Mouse (Mus musculus): ENCODE data around the gene Tsr3.
"Not testable (repeated sequence)": the region's sequence is repeated elsewhere in the genome, so short reads cannot be mapped to it uniquely, and the experiment has no call there.

The Tsr3 gene

GRCm38 (mm10) chr17:25239695-25240636 is at the start of gene Tsr3, which contains the start of gene Gnptg:
Gene Tsr3 (plus strand): TSS chr17:25240170.
Gene Gnptg (minus strand): TSS chr17:25240124.
- no peak for DNase-seq (ENCODE audit: extremely low read depth, low read depth, low spot score)

- no peak for DNase-seq (ENCODE audit: extremely low read depth, low read depth, low spot score)
Observed at GRCm38 (mm10) chr17:25202401-25202800, 37.6 kb upstream of the Tsr3 start.

GRCm38 (mm10) chr17:25210006-25210405 is 30.0 kb upstream of the Tsr3 start:
- DNase-seq (ENCODE audit: extremely low read depth, low read depth, low spot score), result no peak

GRCm38 (mm10) chr17:25210680-25211466 is 29.1 kb upstream of the Tsr3 start:
- DNase-seq (ENCODE audit: extremely low read depth, low read depth, low spot score), result no peak

GRCm38 (mm10) chr17:25211705-25212104 is 28.3 kb upstream of the Tsr3 start:
- DNase-seq (ENCODE audit: extremely low read depth, low read depth, low spot score), result no peak

- DNase-seq (ENCODE audit: extremely low read depth, low read depth, low spot score), result no peak
Observed at GRCm38 (mm10) chr17:25215431-25215830, 24.5 kb upstream of the Tsr3 start.

GRCm38 (mm10) chr17:25218967-25219366 is 21.0 kb upstream of the Tsr3 start:
- DNase-seq (ENCODE audit: extremely low read depth, low read depth, low spot score), result no peak

GRCm38 (mm10) chr17:25219492-25220295 is 20.3 kb upstream of the Tsr3 start:
- no peak for DNase-seq (ENCODE audit: extremely low read depth, low read depth, low spot score)

GRCm38 (mm10) chr17:25220746-25221145 is 19.2 kb upstream of the Tsr3 start:
- DNase-seq (ENCODE audit: extremely low read depth, low read depth, low spot score), result no peak

- no peak for DNase-seq (ENCODE audit: extremely low read depth, low read depth, low spot score)
Observed at GRCm38 (mm10) chr17:25221821-25222503, 18.0 kb upstream of the Tsr3 start.

- not testable (repeated sequence) for DNase-seq (ENCODE audit: extremely low read depth, low read depth, low spot score)
Observed at GRCm38 (mm10) chr17:25222504-25222940, 17.4 kb upstream of the Tsr3 start.

GRCm38 (mm10) chr17:25222951-25223601 is 16.9 kb upstream of the Tsr3 start:
- no peak for DNase-seq (ENCODE audit: extremely low read depth, low read depth, low spot score)

GRCm38 (mm10) chr17:25224586-25225222 is 15.3 kb upstream of the Tsr3 start:
- no peak for DNase-seq (ENCODE audit: extremely low read depth, low read depth, low spot score)

- DNase-seq (ENCODE audit: extremely low read depth, low read depth, low spot score), result no peak
Observed at GRCm38 (mm10) chr17:25225659-25226058, 14.3 kb upstream of the Tsr3 start.

GRCm38 (mm10) chr17:25227991-25228390 is 12.0 kb upstream of the Tsr3 start:
- no peak for DNase-seq (ENCODE audit: extremely low read depth, low read depth, low spot score)

GRCm38 (mm10) chr17:25230014-25230655 is 9.8 kb upstream of the Tsr3 start:
- DNase-seq (ENCODE audit: extremely low read depth, low read depth, low spot score), result not testable (repeated sequence)

- no peak for DNase-seq (ENCODE audit: extremely low read depth, low read depth, low spot score)
Observed at GRCm38 (mm10) chr17:25230700-25231099, 9.3 kb upstream of the Tsr3 start.

GRCm38 (mm10) chr17:25231621-25232020 is 8.3 kb upstream of the Tsr3 start:
- not testable (repeated sequence) for DNase-seq (ENCODE audit: extremely low read depth, low read depth, low spot score)

GRCm38 (mm10) chr17:25235635-25236034 is 4.3 kb upstream of the Tsr3 start:
- no peak for DNase-seq (ENCODE audit: extremely low read depth, low read depth, low spot score)

Data from fat pad, adult 2 months (tissue).